In the genomic region with DNA sequence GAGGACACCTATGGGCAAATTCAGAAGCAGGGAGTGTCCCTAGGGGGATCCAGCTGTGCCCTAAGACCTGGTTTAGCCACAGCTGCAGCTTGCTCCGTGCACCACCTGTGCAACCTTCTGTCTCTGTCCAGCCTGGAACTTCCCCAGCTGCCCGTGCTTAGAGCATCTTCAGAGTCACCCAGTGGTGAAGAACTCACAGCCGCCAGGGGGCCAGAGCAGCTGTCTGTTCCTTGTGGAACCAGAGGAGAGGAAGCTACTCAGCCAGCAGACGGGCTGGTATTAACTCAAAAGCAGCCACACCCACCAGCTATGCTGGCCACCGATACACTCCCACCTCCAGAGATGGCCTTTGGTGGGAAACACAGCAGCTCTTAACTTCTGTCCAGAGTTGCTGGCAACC, we compare ENCODE assay signal across 9 mouse cellular contexts. TPM values are rescaled to one million over a fixed set of nuclear protein-coding genes. Genes with fewer than 3 reads are reported as not detected.
A peak's percentile ranks its signal among the peaks of the same experiment; 100 is the strongest.
DNase-seq lines count a peak whose midpoint lies in the region; ATAC-seq lines count a peak whose summit lies in the region.
"Had no signal": no experiment of that assay in that cellular context is flagged by ENCODE, and none has a peak within 500 bp of the region (broad histone marks: within the 10 kb centered on the region; RNA-seq: fewer than 3 reads in every experiment).

No protein-coding gene starts in this region.

- H3K4me3 ChIP-seq in liver, embryonic 12.5 days, result no peak overlapping the region
- no peak overlapping the region for H3K4me3 ChIP-seq in embryonic facial prominence, embryonic 10.5 days
- H3K4me3 ChIP-seq in forebrain, embryonic 16.5 days (replicated peaks; ENCODE audit: low read length), result no peak overlapping the region
- H3K4me3 ChIP-seq: megakaryocyte, embryonic 14.5 days had no signal

- peaks cover 45% of the 10 kb centered on the region for H3K27me3 ChIP-seq in liver, embryonic 12.5 days (replicated peaks)
- peaks cover 64% of the 10 kb centered on the region for H3K27me3 ChIP-seq in embryonic facial prominence, embryonic 10.5 days (replicated peaks; ENCODE audit: low read depth, poor library complexity, severe bottlenecking)
- peaks cover 11% of the 10 kb centered on the region; the same call in 1 of the 2 replicates for H3K27me3 ChIP-seq in forebrain, embryonic 16.5 days (replicated peaks; ENCODE audit: control insufficient read depth, insufficient read depth, low read length)

- no peaks in the 10 kb centered on the region for H3K9me3 ChIP-seq in liver, embryonic 12.5 days (replicated peaks)
- no peaks in the 10 kb centered on the region for H3K9me3 ChIP-seq in embryonic facial prominence, embryonic 10.5 days
- H3K9me3 ChIP-seq in forebrain, embryonic 16.5 days (ENCODE audit: control insufficient read depth, low read length), result no peaks in the 10 kb centered on the region
- H3K9me3 ChIP-seq: megakaryocyte, embryonic 14.5 days had no signal

- DNase-seq in embryo, embryonic 11 days, result peak; percentile 46
- DNase-seq in embryo, embryonic 9.5 days (ENCODE audit: extremely low spot score), result no peak
- peak; percentile 33 for DNase-seq in liver
- peak; percentile 46 for DNase-seq in embryonic facial prominence, embryonic 10.5 days (ENCODE audit: low spot score)
- peak; percentile 52 for DNase-seq in naive thymus-derived CD4-positive, alpha-beta T cell, adult 2 months (ENCODE audit: low read depth)
- no peak for DNase-seq in cerebellum, postnatal 25 days

- peaks cover 14% of the 10 kb centered on the region; the same call in 1 of the 2 replicates for H3K4me1 ChIP-seq in liver, embryonic 12.5 days
- peaks cover 50% of the 10 kb centered on the region for H3K4me1 ChIP-seq in embryonic facial prominence, embryonic 10.5 days
- peaks cover 4% of the 10 kb centered on the region; the same call in 1 of the 2 replicates for H3K4me1 ChIP-seq in forebrain, embryonic 16.5 days (replicated peaks; ENCODE audit: control insufficient read depth, insufficient read depth, low read length)
- H3K4me1 ChIP-seq: megakaryocyte, embryonic 14.5 days had no signal

- no peak for ATAC-seq in liver, embryonic 12.5 days
- ATAC-seq in forebrain, embryonic 16.5 days, result no peak

- no peak overlapping the region for H3K27ac ChIP-seq in liver, embryonic 12.5 days
- H3K27ac ChIP-seq in embryonic facial prominence, embryonic 10.5 days (replicated peaks), result no peak overlapping the region
- no peak overlapping the region for H3K27ac ChIP-seq in forebrain, embryonic 16.5 days (ENCODE audit: low read length)

- 20% methylated on average over 5 of the region's 5 CpGs for WGBS in liver, embryonic 12.5 days (ENCODE audit: insufficient replicate concordance)
- WGBS in embryonic facial prominence, embryonic 10.5 days, result 41% methylated on average over 5 of the region's 5 CpGs
- WGBS in forebrain, embryonic 16.5 days, result 54% methylated on average over 5 of the region's 5 CpGs

- H3K9ac ChIP-seq in liver, embryonic 12.5 days, result no peak overlapping the region
- no peak overlapping the region for H3K9ac ChIP-seq in forebrain, embryonic 16.5 days (replicated peaks; ENCODE audit: low read depth, low read length)

- H3K36me3 ChIP-seq in liver, embryonic 12.5 days, result no peaks in the 10 kb centered on the region
- no peaks in the 10 kb centered on the region for H3K36me3 ChIP-seq in embryonic facial prominence, embryonic 10.5 days (replicated peaks)
- H3K36me3 ChIP-seq in forebrain, embryonic 16.5 days (ENCODE audit: control insufficient read depth, insufficient read depth), result no peaks in the 10 kb centered on the region

- no peak overlapping the region for H3K4me2 ChIP-seq in liver, embryonic 12.5 days
- H3K4me2 ChIP-seq in forebrain, embryonic 16.5 days (ENCODE audit: low read length), result no peak overlapping the region

RNA-seq across cellular contexts. Expression of a gene that starts 2.9 kb away (rescaled TPM):
- polyA plus RNA-seq in liver, embryonic 12.5 days (2016; fragmentation: Nextera tagmentation; extraction: Ambion mirVana), result 3.6 and 3.8 TPM in 2 replicates
- 0.40 and 0.44 TPM in 2 replicates for polyA plus RNA-seq in embryonic facial prominence, embryonic 10.5 days (2016; fragmentation: Nextera tagmentation; extraction: Ambion mirVana)
- polyA plus RNA-seq in forebrain, embryonic 16.5 days (2015; fragmentation: Nextera tagmentation; extraction: Ambion mirVana), result 6.5 and 9.7 TPM in 2 replicates

RNA-seq across cellular contexts. Expression of a gene that starts 23.0 kb away (rescaled TPM):
- polyA plus RNA-seq in liver, embryonic 12.5 days (2016; fragmentation: Nextera tagmentation; extraction: Ambion mirVana), result 19.0 and 19.4 TPM in 2 replicates
- polyA plus RNA-seq in embryonic facial prominence, embryonic 10.5 days (2016; fragmentation: Nextera tagmentation; extraction: Ambion mirVana), result 57.1 and 59.5 TPM in 2 replicates
- polyA plus RNA-seq in forebrain, embryonic 16.5 days (2015; fragmentation: Nextera tagmentation; extraction: Ambion mirVana), result 44.7 and 44.8 TPM in 2 replicates

RNA-seq across cellular contexts. Expression of a gene that starts 33.4 kb away (rescaled TPM):
- polyA plus RNA-seq in liver, embryonic 12.5 days (2016; fragmentation: Nextera tagmentation; extraction: Ambion mirVana), result 0.72 and 1.1 TPM in 2 replicates
- polyA plus RNA-seq in embryonic facial prominence, embryonic 10.5 days (2016; fragmentation: Nextera tagmentation; extraction: Ambion mirVana), result 3.9 and 5.5 TPM in 2 replicates
- 2.5 and 2.8 TPM in 2 replicates for polyA plus RNA-seq in forebrain, embryonic 16.5 days (2015; fragmentation: Nextera tagmentation; extraction: Ambion mirVana)

Comparison
In these comparisons a context has a peak if more than half of its experiments do, and no peak if none do; other contexts are left out.
1. DNase-seq: peak in embryo, embryonic 11 days (single experiment), liver (single experiment), embryonic facial prominence, embryonic 10.5 days (single experiment) and naive thymus-derived CD4-positive, alpha-beta T cell, adult 2 months (single experiment); none in embryo, embryonic 9.5 days (single experiment) and cerebellum, postnatal 25 days (0 of 2).